Mouse (Mus musculus) megakaryocyte progenitor cell, adult 5-6 weeks (primary cell): ENCODE data around the gene Psen2. TPM values are rescaled to one million over a fixed set of nuclear protein-coding genes. Genes with fewer than 3 reads are reported as not detected.

Experiments used
- ATAC-seq: replicated peaks from 2 replicates; pipeline ENCODE4 v1.8.0; 2016; ENCODE audit warnings: mild to moderate bottlenecking, moderate TSS enrichment, inconsistent platforms; ENCODE audit not compliant: poor library complexity
- total RNA-seq, 2 experiments: library from RNA; stranded (forward) in 1 of 2; stranded (reverse) in 1 of 2; fragments of 157-497, 149-512 nt in 1 of 2; fragments of 200-1000 nt in 1 of 2; gene quantifications; 2 replicates each; pipeline versions ENCODE4 v1.2.3 to v1.2.4; 2015 to 2017

The Psen2 gene
- total RNA-seq (2015), result 18.9 and 19.5 TPM in 2 replicates
- total RNA-seq (2017), result 24.9 and 27.2 TPM in 2 replicates

- peak; percentile 47 for ATAC-seq
Observed at GRCm38 (mm10) chr1:180263364-180263997, at the start of gene Psen2. TSS of gene Psen2 (minus strand) at chr1:180263438.

- no peak for ATAC-seq
Observed at GRCm38 (mm10) chr1:180312792-180313311, 49.6 kb upstream of the Psen2 start.

DNA sequence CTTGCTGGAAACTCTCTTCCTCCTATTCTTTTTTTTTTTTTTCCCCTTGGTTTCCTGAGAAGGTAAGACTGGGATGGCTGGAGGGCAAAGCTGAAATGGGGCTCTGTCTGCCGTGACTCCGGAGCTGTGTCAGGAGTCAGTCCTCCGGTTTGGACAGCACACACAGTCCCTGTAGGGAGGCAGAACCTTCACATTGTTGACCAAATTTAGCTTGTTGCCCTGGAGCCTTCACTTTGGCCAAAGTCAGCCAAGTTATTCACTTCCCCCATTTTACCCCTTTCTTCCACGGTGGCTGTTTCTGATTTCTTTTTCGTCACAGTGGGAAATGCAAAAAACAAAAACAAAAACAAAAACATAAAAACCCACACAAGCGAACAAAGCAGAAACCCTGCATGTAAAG, 49.0 kb upstream of the Psen2 start:
- no peak for ATAC-seq

GRCm38 (mm10) chr1:180308897-180309296, 45.7 kb upstream of the Psen2 start:
- ATAC-seq, result no peak

- peak; percentile 30; the same call in 1 of the 2 replicates for ATAC-seq
Observed at GRCm38 (mm10) chr1:180307661-180308060, 44.4 kb upstream of the Psen2 start.

DNA sequence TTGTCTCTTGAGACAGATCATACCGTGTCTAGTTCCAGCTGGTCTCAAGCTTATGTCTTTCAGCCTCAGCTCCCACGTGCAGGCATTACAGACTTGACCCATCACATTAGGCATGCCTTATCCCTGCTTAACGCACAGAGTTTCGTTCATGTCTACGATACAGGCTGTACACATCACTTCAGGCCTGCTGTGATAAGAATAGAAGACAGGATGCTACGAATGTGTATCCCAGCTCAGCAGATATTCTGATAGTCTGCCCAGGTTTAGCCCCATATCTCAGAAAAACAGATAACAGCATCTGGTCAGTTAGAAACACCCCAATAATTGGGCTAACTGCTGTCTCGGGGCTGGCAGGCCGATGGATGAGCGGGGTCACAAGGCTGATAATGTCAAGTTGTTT, 43.7 kb upstream of the Psen2 start:
- peak; percentile 58 for ATAC-seq

DNA sequence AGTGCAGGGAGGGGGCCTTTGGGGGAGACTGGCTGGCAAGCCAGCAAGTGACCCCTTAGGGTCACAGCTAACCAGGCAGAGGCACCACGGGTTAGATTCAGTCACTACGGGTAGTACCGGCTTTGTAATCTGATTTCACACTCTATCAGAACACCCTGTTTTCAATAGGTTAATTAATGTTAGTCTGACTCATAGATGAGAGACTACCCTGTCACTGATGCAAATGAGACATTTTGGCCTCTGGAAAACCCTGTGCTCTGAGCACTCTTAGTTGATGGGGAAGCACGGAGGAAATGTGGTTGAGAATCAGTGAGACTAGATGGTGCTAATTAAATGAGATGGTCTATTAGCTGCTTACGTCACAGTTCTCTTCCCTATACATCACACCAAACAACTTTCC, 40.4 kb upstream of the Psen2 start:
- no peak for ATAC-seq

DNA sequence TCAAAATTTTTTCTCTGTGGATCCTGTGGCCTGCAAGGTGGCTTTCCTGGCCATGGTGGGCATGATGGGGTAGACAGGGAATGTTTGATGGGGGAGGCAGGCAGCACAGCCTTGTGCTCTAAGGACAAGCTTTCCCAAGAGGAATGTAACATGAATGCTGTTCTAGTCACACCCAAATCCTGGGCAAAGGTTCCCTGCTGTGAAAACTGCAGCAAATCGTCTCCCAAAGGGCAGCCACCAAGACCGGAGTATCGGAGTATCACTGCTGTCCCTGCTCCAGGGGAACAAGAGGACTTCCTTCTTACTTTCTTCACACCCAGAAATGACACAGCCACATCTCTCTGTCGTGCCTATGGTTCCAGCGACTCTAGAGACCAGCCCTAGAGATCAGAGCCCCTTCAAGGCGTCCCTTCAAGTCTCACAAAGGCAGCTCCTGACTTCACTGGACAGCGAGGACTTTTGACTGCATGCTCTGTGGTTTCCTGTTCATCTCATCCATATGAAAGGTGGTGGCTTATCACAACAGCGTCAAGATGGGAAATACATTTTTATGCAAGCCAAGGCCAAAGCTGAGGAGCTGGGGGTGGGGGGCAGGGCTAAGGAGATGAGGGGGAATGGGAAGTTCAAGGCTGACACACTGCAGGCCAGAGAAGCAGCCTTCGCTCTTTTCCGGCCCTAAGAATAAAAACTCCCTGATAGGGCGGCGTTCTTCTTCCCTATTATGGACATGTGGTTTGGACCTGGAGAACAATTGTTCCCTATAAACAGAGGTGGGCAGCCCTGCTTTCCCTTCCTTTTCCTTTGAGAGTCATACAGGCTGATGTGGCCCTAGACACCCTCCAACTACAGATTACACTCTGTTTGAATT, 39.2 kb upstream of the Psen2 start:
- peak; percentile 42 for ATAC-seq

DNA sequence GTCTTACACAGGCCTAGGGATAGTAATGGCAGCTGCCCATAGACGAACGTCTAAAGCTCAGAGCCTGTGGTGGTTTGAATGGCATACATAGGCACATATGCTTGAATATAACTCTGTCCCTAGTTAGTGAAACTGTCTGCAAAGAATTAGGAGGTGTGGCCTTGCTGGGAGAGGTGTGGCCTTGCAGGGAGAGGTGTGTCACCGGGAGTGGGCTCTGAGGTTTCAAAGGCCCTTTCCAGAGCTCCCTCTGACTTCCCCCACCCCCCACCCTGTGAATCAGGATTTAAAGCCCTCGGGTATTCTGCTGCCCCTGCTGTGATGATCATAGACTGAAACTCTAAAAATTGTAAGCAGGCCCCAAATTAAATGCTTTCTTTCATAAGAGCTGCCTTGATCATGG, 37.8 kb upstream of the Psen2 start:
- ATAC-seq, result 0 out of 2 replicates have a peak, but pooled peaks have one; percentile 15

GRCm38 (mm10) chr1:180300292-180300691, 37.1 kb upstream of the Psen2 start:
- peak; percentile 79 for ATAC-seq

GRCm38 (mm10) chr1:180299697-180300096, 36.5 kb upstream of the Psen2 start:
- no peak for ATAC-seq

GRCm38 (mm10) chr1:180296088-180296487, 32.9 kb upstream of the Psen2 start:
- ATAC-seq, result peak; percentile 68

- no peak for ATAC-seq
Observed at GRCm38 (mm10) chr1:180290358-180290757, 27.1 kb upstream of the Psen2 start.

- ATAC-seq, result peak; percentile 50
Observed at GRCm38 (mm10) chr1:180289788-180290187, 26.6 kb upstream of the Psen2 start.

- peak; percentile 51 for ATAC-seq
Observed at GRCm38 (mm10) chr1:180288872-180289468, 25.7 kb upstream of the Psen2 start.

DNA sequence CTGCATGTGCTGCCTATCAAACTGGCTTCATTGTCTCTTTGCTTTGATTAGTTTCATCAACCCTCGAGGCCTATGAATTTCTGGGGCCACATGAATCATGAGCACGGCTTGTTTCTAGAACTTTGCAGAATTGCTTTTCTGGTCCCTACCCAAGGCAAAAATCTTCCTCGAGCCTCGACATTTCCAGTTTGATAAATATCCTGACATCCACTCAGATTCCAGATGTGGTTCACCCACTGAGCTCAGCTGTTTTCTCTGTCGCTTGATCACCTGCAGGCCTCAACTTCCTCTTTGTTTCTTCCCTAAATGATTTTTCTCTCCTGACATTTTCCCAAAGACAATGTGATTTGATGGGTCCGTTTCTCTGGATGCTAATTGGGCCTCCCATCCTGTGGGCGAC, 25.0 kb upstream of the Psen2 start:
- ATAC-seq, result no peak

GRCm38 (mm10) chr1:180286081-180286831, 23.0 kb upstream of the Psen2 start:
- ATAC-seq, result no peak

DNA sequence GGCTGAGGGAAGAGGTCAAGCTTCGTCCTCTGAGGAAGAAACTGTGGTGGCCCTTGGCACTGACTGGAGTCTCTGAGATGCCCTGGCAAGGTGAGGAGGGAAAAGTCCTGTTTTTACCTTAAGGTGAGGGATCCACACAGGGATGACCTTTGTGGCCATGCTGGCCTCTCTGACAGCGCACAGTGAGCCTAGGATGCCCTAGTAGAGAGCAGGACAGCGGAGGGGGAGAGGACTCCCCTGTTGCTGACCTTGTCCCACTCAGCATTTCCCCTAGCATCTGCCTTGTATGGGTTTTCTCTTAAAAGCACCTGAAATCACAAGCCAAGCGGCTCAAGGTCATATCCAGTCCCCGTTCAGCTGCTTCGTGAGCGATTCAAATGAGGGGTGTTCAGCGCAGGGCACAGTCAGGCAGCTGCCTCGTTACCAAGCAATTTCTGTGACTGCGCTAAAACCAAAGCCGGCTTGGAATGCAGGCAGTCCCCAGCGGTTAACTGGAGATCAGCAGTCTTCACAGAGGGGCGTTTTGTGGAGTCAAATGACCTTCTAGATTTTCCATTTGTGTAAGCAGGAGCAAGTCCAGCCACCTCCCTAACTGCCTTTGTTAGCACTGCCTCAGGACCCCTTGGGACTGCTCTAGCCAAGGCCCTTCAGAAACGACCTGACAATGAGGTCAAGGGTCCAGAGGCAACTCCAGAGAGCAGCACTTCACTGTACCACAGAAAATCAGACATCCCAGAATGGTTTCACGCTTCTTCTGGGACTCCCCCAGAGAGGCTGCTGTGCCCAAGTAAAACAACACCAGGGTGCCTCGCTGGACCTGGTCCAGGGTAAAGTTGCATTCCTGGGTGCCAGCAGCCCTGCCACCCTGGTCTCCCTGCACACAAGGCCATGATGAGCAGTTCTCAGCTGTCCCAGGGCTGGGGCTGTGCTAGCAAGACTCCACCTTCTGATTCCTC, 20.9 kb upstream of the Psen2 start:
- ATAC-seq, result no peak

DNA sequence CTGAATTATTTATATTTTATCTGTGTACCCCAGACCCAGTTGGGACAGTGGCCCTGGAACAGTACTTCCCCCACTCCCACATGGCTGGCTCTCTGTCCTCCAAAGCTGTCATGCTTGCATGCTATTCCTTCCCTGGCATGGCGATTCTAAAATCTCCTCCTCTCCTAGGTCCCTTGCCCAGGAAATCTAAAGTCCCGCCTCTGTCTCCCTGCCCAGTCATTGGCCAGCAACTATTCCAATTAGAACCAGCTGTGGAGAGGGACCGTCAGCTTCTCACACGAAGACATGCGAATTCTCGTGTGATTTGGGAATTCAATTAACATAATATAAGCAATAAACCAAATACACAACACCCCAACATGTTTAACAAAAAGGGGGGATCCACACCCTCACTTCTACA, 19.3 kb upstream of the Psen2 start:
- ATAC-seq, result no peak

- ATAC-seq, result peak; percentile 85
Observed at GRCm38 (mm10) chr1:180279648-180280047, 16.4 kb upstream of the Psen2 start.
